Mouse (Mus musculus): Measurements from ENCODE around the gene Galnt10.

DNA sequence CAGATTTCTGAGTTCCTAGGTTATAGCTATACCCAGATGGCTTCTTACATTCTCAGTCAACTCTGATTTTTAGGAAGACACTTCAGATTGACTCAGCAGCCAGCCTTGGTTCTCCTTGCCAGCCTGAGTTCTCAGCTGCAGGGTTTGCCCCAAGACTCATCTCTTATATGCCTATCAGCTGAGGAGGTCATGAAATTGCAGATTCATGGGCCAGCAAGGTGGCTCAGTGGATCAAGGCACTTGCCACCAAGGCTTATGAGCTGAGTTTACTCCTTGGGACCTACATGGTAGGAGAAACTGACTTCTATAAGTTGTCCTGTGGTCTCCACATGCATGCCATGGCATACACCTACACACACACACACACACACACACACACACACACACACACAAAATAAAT, 19.8 kb upstream of the Galnt10 start:
- TF ChIP-seq CTCF (IDR thresholded peaks at IDR 0.05; ENCODE audit: extremely low read depth, insufficient read depth, insufficient read length, insufficient replicate concordance), result no peak
- no peak for TF ChIP-seq POLR2A (IDR thresholded peaks at IDR 0.05; ENCODE audit: low read depth, low read length)

All from spleen, adult 2 months (tissue).